Mouse (Mus musculus) heart, postnatal 0 days (tissue): ENCODE results near the gene Zfp827. TPM values are rescaled to one million over a fixed set of nuclear protein-coding genes. Genes with fewer than 3 reads are reported as not detected.

ENCODE experiments used
- ATAC-seq: fragments of 200-750 bp; cut with Nextera tagmentation; 2 replicates; pipeline ENCODE4 v1.8.0; 2017; ENCODE audit warnings: low read depth, moderate number of reproducible peaks, moderate library complexity; ENCODE audit not compliant: insufficient read depth
- DNase-seq: peaks from one replicate; pipeline ENCODE4 v3.0.0-alpha.2; 2016; ENCODE audit warnings: low spot score
- H3K27ac ChIP-seq: fragments of 300-500 bp; sonication (generic); 2 replicates; pipeline ENCODE4 v1.5.1; 2014; ENCODE audit warnings: low read depth, mild to moderate bottlenecking
- H3K27me3 ChIP-seq: fragments of 300-500 bp; sonication (generic); 2 replicates; pipeline ENCODE4 v1.6.1; 2014; ENCODE audit warnings: low read length, mixed read lengths; ENCODE audit not compliant: control insufficient read depth, insufficient read depth
- H3K36me3 ChIP-seq: fragments of 300-500 bp; sonication (generic); replicated peaks from 2 replicates; pipeline ENCODE4 v1.6.1; 2014; ENCODE audit warnings: low read length, mixed read lengths; ENCODE audit not compliant: control insufficient read depth, insufficient read depth
- H3K4me1 ChIP-seq: fragments of 300-500 bp; sonication (generic); 2 replicates; pipeline ENCODE4 v1.6.1; 2014; ENCODE audit warnings: antibody characterized with exemption; ENCODE audit not compliant: control insufficient read depth, insufficient read depth
- H3K4me2 ChIP-seq: fragments of 300-500 bp; sonication (generic); 2 replicates; pipeline ENCODE4 v1.6.1; 2014; ENCODE audit warnings: low read depth, mild to moderate bottlenecking, low read length, moderate library complexity
- H3K4me3 ChIP-seq: fragments of 300-500 bp; sonication (generic); 2 replicates; pipeline ENCODE4 v1.5.1; 2014; ENCODE audit warnings: low read depth, low read length
- H3K9ac ChIP-seq: fragments of 300-500 bp; sonication (generic); replicated peaks from 2 replicates; pipeline ENCODE4 v1.6.1; 2014; ENCODE audit warnings: low read depth, low read length, mixed read lengths
- H3K9me3 ChIP-seq: fragments of 300-500 bp; sonication (generic); replicated peaks from 2 replicates; pipeline ENCODE4 v1.6.1; 2016; ENCODE audit warnings: low read length; ENCODE audit not compliant: control insufficient read depth
- CTCF ChIP-seq: IDR thresholded peaks from 2 replicates; pipeline ENCODE4 v1.5.1; 2016; ENCODE audit warnings: antibody characterized with exemption, control low read depth, low read depth
- EP300 ChIP-seq: IDR thresholded peaks from 2 replicates; pipeline ENCODE4 v1.6.1; 2016; ENCODE audit warnings: antibody characterized with exemption, low read depth
- WGBS: fragments of 180-500 bp; shearing (Covaris S2); extraction: QIAGEN DNeasy Blood & Tissue Kit; methylation state at CpG from one replicate; pipeline ENCODE4 v1.1.7; 2014; 5-methylcytosine and 5-hydroxymethylcytosine counted together
- polyA plus RNA-seq: library from polyadenylated mRNA; unstranded; fragments of >200 nt; fragmentation: Nextera tagmentation; extraction: Ambion mirVana; gene quantifications from 2 replicates; pipeline ENCODE4 v1.2.1, GENCODE M21; 2015
- total RNA-seq: library from RNA; depleted of rRNA; stranded (reverse); fragments of >200 nt; gene quantifications from 2 replicates; pipeline ENCODE4 v1.2.3, GENCODE M21; 2014; ENCODE audit warnings: low replicate concordance

Zfp827 gene
- total and polyA plus RNA-seq, 2 experiments from 2014 or later: 4.8 to 22.7 TPM

DNA sequence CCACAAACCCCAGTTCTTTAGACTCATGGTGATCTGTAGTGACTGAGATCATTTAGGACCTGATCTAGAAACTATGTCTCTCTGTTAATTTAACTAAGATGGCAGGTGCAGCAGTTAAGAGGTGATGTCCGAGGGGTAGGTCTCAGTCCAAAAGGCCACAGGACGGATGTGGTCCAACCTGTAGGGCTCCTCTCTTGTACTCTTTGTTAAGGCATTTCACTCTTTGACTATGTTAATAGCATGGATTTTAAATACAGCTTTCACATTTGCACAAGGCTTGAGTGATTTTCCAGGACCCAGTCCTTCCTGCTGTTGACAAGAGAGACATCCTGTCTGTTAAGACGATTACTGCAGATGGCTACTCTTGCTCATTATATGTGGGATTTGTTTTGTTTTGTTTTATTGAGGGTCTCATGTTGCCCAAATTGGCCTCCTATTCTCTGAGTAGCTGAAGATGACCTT lies 56.2 kb downstream of the Zfp827 start:
- Histone ChIP-seq H3K36me3 (peaks cover 14% of the 10 kb centered on the region; the same call in 1 of the 2 replicates), H3K9ac (no peak overlapping the region), H3K9me3 (no peaks in the 10 kb centered on the region), H3K4me3 (no peak overlapping the region), H3K27ac (peak overlapping the region; percentile 86), H3K27me3 (no peaks in the 10 kb centered on the region), H3K4me2 (no peak overlapping the region), H3K4me1 (peaks cover 43% of the 10 kb centered on the region)
- DNase-seq: no peak
- ATAC-seq: 0 out of 2 replicates have a peak, but pooled peaks have one; percentile 9
- 62% methylated on average over 3 of the region's 3 CpGs for WGBS
- no peak for TF ChIP-seq EP300
- TF ChIP-seq CTCF: no peak

DNA sequence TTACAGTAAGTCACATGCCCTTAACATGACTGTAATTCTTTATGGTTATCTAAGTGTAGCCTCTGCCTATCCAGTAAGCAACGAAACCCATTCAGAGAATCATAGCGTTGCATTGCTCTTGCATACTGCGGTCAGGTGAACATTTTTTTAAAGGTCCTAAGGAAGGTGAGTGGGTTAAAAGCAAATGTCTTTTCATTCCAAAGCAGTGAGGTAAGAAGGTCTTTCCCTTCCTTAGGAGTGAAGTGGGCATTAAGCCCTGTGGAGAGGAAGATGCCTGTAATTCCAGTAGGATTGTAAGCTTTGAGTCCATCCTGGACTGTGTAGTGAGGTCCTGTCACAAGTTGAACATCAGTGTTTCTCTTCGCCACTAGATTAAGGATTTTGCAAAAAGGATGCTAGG lies 66.2 kb downstream of the Zfp827 start:
- no peak overlapping the region for H3K4me2 ChIP-seq
- no peaks in the 10 kb centered on the region for H3K27me3 ChIP-seq
- DNase-seq (no peak), ATAC-seq (no peak)
- no peaks in the 10 kb centered on the region for H3K9me3 ChIP-seq
- 0 out of 2 replicates have a peak, but pooled peaks cover 11% of the 10 kb centered on the region for H3K36me3 ChIP-seq
- no peak overlapping the region for H3K9ac ChIP-seq
- no peak for TF ChIP-seq EP300
- TF ChIP-seq CTCF: no peak
- H3K4me1 ChIP-seq: peaks cover 20% of the 10 kb centered on the region; the same call in 1 of the 2 replicates
- H3K27ac ChIP-seq: no peak overlapping the region
- H3K4me3 ChIP-seq: no peak overlapping the region
- WGBS: 89% methylated on average over 4 of the region's 4 CpGs

DNA sequence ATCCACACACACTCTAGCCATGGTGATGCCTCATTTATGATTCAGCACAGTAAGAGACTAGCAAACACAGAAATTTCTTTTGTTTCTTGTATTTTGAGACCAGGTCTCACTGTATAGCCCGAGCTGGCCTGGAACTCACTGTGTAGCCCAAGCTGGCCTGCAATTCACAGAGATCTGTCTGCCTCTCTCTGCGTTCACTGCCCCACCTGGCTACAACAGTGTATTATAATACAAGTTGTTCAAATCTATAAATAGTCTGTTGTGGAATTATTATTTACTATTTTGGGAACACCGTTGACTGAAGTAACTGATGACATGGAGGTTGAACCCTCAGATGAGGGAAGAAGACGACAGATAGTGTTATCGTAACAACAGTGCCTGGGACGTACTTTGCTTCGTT lies 66.9 kb downstream of the Zfp827 start:
- H3K9ac ChIP-seq: no peak overlapping the region
- H3K9me3 ChIP-seq: no peaks in the 10 kb centered on the region
- no peak for TF ChIP-seq EP300
- TF ChIP-seq CTCF: 0 out of 2 replicates have a peak, but pooled peaks have one; percentile 12
- H3K36me3 ChIP-seq: 0 out of 2 replicates have a peak, but pooled peaks cover 10% of the 10 kb centered on the region
- ATAC-seq: peak; percentile 72
- WGBS: 35% methylated on average over 7 of the region's 7 CpGs
- no peak overlapping the region for H3K4me3 ChIP-seq
- H3K27ac ChIP-seq: peak overlapping the region; percentile 66
- H3K4me1 ChIP-seq: peaks cover 20% of the 10 kb centered on the region; the same call in 1 of the 2 replicates
- DNase-seq: peak; percentile 50
- no peaks in the 10 kb centered on the region for H3K27me3 ChIP-seq
- peak overlapping the region; percentile 42 for H3K4me2 ChIP-seq

DNA sequence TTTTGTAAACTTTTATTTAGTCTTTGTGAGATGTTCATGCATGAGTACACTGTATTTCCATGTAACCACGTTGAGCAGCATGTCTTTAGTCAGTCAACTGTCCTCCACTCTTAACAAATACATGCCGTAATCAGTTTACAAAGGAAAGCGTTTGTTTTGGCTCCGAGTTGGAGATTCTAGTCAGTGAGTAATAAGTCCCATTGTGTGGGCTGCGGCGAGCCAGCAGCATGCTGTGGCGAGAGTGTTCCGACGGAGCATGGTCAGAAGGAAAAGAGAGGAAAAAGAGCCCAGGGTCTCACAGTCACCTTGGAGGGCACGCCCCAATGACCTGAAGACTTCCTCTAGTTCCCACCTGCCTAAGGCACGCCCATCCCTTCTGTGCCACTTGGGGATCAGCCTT lies 68.7 kb downstream of the Zfp827 start:
- no peak overlapping the region for H3K27ac ChIP-seq
- 65% methylated on average over 11 of the region's 11 CpGs for WGBS
- no peak for ATAC-seq

DNA sequence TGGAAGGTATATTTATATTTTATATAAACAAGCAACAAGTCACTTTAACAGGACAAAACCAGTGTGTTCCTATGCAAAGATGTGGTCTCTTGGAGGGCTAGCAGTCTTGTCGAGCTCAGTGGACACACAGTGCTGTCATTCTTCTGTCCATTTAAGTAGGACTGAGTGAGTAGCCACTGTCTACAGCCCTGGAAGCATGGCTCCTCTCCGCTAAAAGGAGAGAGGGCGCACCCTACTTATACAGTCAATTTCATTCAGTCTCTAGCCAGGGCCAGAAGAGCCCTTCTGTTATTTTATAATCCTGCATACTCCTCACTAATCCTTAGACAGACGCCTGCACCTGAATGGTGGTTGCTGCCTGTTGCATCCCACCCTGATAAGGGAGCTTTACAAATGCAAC lies 74.5 kb downstream of the Zfp827 start:
- ATAC-seq (no peak), DNase-seq (no peak)
- WGBS: 74% methylated on average over 4 of the region's 4 CpGs
- Histone ChIP-seq H3K9me3 (no peaks in the 10 kb centered on the region), H3K4me2 (no peak overlapping the region), H3K4me3 (no peak overlapping the region), H3K9ac (no peak overlapping the region; the same call in 1 of the 2 replicates), H3K4me1 (peaks cover 21% of the 10 kb centered on the region; the same call in 1 of the 2 replicates), H3K27me3 (no peaks in the 10 kb centered on the region), H3K27ac (peak overlapping the region; percentile 49), H3K36me3 (0 out of 2 replicates have a peak, but pooled peaks cover 4% of the 10 kb centered on the region)
- TF ChIP-seq CTCF (no peak), EP300 (no peak)

More for the DNA sequence above, 68.7 kb downstream of the Zfp827 start:
- DNase-seq: peak; percentile 26
- H3K4me2 ChIP-seq: no peak overlapping the region
- 0 out of 2 replicates have a peak, but pooled peaks cover 7% of the 10 kb centered on the region for H3K36me3 ChIP-seq
- no peak overlapping the region for H3K9ac ChIP-seq
- H3K27me3 ChIP-seq: no peaks in the 10 kb centered on the region
- no peak for TF ChIP-seq EP300
- no peak for TF ChIP-seq CTCF
- H3K4me1 ChIP-seq: peaks cover 20% of the 10 kb centered on the region; the same call in 1 of the 2 replicates
- no peak overlapping the region for H3K4me3 ChIP-seq
- no peaks in the 10 kb centered on the region for H3K9me3 ChIP-seq
